Mouse (Mus musculus) embryonic facial prominence, embryonic 11.5 days (tissue): ENCODE measurements at regions not wholly inside any gene's neighbourhood (a gene's known extent, or its start where the extent isn't known, plus 50 kb on each side); places are given as distances from the start of the nearest gene placed in this dataset. TPM values are rescaled to one million over a fixed set of nuclear protein-coding genes. Genes with fewer than 3 reads are reported as not detected.

Source experiments
- ATAC-seq: fragments of 200-750 bp; cut with Nextera tagmentation; replicated peaks from 2 replicates; pipeline ENCODE4 v1.8.0; 2017; ENCODE audit warnings: low read depth; ENCODE audit not compliant: insufficient number of reproducible peaks, low FRiP score, low TSS enrichment
- DNase-seq: peaks from one replicate; pipeline ENCODE4 v3.0.0-alpha.2; 2015; ENCODE audit warnings: low spot score
- H3K27ac ChIP-seq: fragments of 300-500 bp; sonication (generic); replicated peaks from 2 replicates; pipeline ENCODE4 v1.5.1; 2014; ENCODE audit warnings: mild to moderate bottlenecking, low read depth, low read length, control low read depth
- H3K27me3 ChIP-seq: fragments of 300-500 bp; sonication (generic); 2 replicates; pipeline ENCODE4 v1.6.1; 2014; ENCODE audit warnings: mild to moderate bottlenecking, low read length, moderate library complexity, mixed read lengths; ENCODE audit not compliant: control insufficient read depth, insufficient read depth
- H3K36me3 ChIP-seq: fragments of 300-500 bp; sonication (generic); replicated peaks from 2 replicates; pipeline ENCODE4 v1.6.1; 2014; ENCODE audit warnings: low read depth, mild to moderate bottlenecking, low read length, moderate library complexity, mixed read lengths; ENCODE audit not compliant: control insufficient read depth, insufficient read depth
- H3K4me1 ChIP-seq: fragments of 300-500 bp; sonication (generic); 2 replicates; pipeline ENCODE4 v1.6.1; 2014; ENCODE audit warnings: low read length, mixed read lengths; ENCODE audit not compliant: control insufficient read depth, insufficient read depth
- H3K4me2 ChIP-seq: fragments of 300-500 bp; sonication (generic); 2 replicates; pipeline ENCODE4 v1.6.1; 2014; ENCODE audit warnings: low read depth, mild to moderate bottlenecking, control low read depth, low read length, moderate library complexity
- H3K4me3 ChIP-seq: fragments of 300-500 bp; sonication (generic); 2 replicates; pipeline ENCODE4 v1.5.1; 2014; ENCODE audit warnings: low read depth, low read length, control low read depth
- H3K9ac ChIP-seq: fragments of 300-500 bp; sonication (generic); replicated peaks from 2 replicates; pipeline ENCODE4 v1.6.1; 2014; ENCODE audit warnings: mild to moderate bottlenecking, control low read depth, low read length
- H3K9me3 ChIP-seq: fragments of 300-500 bp; sonication (generic); replicated peaks from 2 replicates; pipeline ENCODE4 v1.6.1; 2016; ENCODE audit warnings: mild to moderate bottlenecking, low read length, inconsistent platforms, mixed read lengths; ENCODE audit not compliant: control insufficient read depth
- WGBS: fragments of 180-500 bp; shearing (Covaris S2); extraction: QIAGEN DNeasy Blood & Tissue Kit; methylation state at CpG from one replicate; pipeline ENCODE4 v1.1.7; 2014; 5-methylcytosine and 5-hydroxymethylcytosine counted together
- microRNA-seq: library from miRNA; unstranded; fragments of <30 nt; microRNA quantifications from one replicate; pipeline ENCODE4, GENCODE M21; 2016; ENCODE audit warnings: borderline number of aligned reads

DNA sequence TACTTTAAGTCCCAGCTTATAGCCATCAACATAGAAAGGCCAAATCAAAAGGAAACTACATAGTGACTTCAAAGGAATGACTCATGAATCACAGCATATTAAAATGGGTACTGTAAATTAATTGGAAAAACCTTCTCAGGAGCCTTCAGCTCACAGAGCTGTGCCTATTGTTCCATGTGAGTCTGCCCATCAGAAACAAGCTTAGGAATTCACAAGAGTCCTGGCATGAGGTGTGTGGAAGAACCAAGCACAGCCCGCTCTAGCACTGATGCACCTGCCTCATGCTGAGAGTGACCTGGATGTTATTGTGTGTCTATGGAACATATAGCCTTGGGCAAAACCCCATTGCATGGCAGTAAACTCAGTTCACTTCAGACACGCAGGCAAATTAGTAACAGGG is 61.5 kb upstream of the Adamts16 start:
- H3K9me3 ChIP-seq = no peaks in the 10 kb centered on the region
- no peaks in the 10 kb centered on the region for H3K4me1 ChIP-seq
- H3K27ac ChIP-seq = no peak overlapping the region
- no peaks in the 10 kb centered on the region for H3K27me3 ChIP-seq
- no peak for DNase-seq
- no peak overlapping the region for H3K9ac ChIP-seq
- H3K4me3 ChIP-seq = no peak overlapping the region
- 69% methylated on average over 2 of the region's 2 CpGs for WGBS
- no peaks in the 10 kb centered on the region for H3K36me3 ChIP-seq
- no peak for ATAC-seq
- H3K4me2 ChIP-seq = no peak overlapping the region

DNA sequence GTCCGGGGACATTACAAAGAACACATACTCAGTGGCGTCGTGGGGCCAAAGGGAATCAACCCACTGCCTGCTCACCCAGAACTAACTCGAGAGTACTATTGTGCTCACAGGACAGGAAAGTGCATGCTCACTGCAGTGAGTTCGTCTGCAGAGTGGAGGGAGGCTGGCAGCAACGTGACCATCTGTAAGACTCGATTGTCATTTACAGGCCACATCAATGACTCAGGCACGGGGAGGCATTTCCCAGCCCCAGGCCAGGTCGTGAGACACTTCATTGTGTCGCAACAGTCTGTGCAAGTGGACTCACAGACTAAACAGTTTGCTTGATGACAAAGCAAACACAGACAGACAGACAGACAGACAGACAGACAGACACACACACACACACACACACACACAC is 61.1 kb upstream of the Adamts16 start:
- Histone ChIP-seq H3K9me3 (no peaks in the 10 kb centered on the region), H3K4me3 (no peak overlapping the region), H3K4me2 (no peak overlapping the region), H3K4me1 (no peaks in the 10 kb centered on the region), H3K9ac (no peak overlapping the region), H3K27ac (no peak overlapping the region), H3K27me3 (no peaks in the 10 kb centered on the region), H3K36me3 (no peaks in the 10 kb centered on the region)
- DNase-seq = no peak
- ATAC-seq = no peak
- 31% methylated on average over 10 of the region's 10 CpGs for WGBS

DNA sequence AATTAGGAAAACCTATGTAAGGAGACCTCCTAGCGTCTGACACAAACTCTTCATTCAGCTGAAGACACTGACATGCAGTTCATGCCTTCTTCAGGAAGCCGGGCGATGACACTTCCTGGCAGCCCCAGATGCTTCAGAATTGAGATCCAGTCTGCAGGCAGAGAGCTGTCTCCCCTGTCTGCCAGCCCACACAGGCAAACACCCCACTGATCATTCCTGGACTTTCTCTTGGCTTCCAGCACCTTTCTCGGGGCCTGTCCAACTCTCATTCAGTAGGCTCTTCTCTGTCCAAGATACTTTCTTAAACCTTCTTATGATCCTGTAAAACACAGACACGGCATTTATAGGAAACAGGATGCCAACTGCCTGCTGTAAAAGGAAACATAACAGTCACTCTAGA is 50.0 kb upstream of the Adamts16 start:
- H3K9me3 ChIP-seq = no peaks in the 10 kb centered on the region
- WGBS = 68% methylated on average over 5 of the region's 5 CpGs
- no peak for DNase-seq
- H3K9ac ChIP-seq = no peak overlapping the region
- H3K4me3 ChIP-seq = no peak overlapping the region
- H3K4me2 ChIP-seq = no peak overlapping the region
- no peak for ATAC-seq
- no peaks in the 10 kb centered on the region for H3K4me1 ChIP-seq
- H3K36me3 ChIP-seq = no peaks in the 10 kb centered on the region
- H3K27ac ChIP-seq = no peak overlapping the region
- H3K27me3 ChIP-seq = no peaks in the 10 kb centered on the region

Small RNAs in the stretch of these regions (microRNA-seq; reads per million reads assigned to microRNA genes)
- not detected for gene Mir466f-4
